Mouse (Mus musculus) ES-CJ7 (cell line): ENCODE measurements around the gene Mphosph10.

Experiments used
- DNase-seq: peaks from one replicate; pipeline ENCODE4 v3.0.0; 2011; ENCODE audit warnings: low read depth, low spot score

The Mphosph10 gene

GRCm38 (mm10) chr7:64351087-64351486, 41.0 kb downstream of the Mphosph10 start:
- no peak for DNase-seq

- DNase-seq, result no peak
These were observed 42.8 kb downstream of the Mphosph10 start for GRCm38 (mm10) chr7:64349147-64349861.

DNA sequence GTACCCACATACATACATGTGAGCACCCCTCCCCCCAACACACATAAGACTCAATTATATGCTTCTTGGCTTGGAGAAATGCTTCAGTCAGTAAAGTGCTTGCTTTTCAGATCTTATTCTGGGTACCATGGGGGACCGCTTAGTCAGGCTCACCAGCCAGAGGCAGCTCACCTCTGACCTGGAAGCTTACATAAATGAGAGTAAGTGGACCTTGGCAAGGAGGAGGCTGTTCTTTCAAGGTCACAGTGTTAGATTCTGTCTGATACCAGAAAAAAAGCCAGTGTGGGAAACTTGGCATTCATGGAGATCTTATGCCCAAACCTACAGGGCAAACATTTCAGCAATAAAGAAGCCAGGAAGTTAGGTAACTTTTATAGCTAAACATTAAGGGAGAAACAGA, 44.3 kb downstream of the Mphosph10 start:
- DNase-seq, result no peak

DNA sequence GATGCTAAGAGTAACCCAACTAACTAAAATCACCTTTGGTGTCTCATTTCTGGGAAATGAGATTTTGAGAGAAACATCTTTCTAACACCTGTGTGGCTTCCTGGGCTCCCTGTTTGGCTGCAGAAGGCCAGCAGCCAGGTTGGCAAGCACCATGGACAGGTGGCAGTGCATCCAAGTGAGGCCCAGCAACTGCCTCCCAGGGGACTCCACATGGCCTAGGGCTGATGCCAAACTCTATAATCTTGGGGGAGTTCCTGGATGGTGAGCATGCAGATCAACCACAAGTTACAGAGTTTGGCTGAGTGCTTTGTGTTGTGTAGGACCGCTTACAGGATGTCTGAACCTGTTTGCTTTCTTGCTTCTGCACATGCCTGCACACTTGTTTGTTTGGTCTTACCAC, 59.4 kb downstream of the Mphosph10 start:
- DNase-seq, result no peak

DNA sequence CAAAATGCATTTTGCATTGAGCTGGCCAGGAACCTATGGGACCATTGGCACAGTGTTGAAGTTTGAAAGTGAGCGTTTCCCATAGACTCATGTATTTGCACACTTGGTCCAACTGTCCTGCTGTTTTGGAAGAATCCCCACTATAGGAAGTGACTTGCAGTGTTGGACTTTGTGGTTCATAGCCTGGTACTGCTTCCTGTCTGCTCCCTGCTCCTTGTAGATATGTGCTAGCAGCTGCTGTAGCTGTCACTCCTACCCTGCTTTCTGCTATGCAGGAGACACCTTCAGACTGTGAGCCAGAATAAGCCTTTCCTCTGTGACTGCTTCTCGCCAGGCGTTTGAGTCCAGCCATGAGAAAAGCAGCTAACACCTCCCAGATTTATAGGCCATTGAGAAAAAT, 60.8 kb downstream of the Mphosph10 start:
- DNase-seq, result no peak

- peak; percentile 35 for DNase-seq
These were observed 64.6 kb downstream of the Mphosph10 start for GRCm38 (mm10) chr7:64327486-64327885.

- peak; percentile 86 for DNase-seq
These were observed 65.2 kb downstream of the Mphosph10 start for GRCm38 (mm10) chr7:64326892-64327291.
